Mouse (Mus musculus) embryonic fibroblast, embryonic 13.5 days (primary cell): ENCODE results near the gene Aire.

Experiments used
- CTCF ChIP-seq: IDR thresholded peaks from 2 replicates; pipeline ENCODE4 v1.5.1; 2011; ENCODE audit warnings: mild to moderate bottlenecking, control low read depth, low read length, moderate library complexity, borderline replicate concordance; ENCODE audit not compliant: insufficient read depth
- POLR2A ChIP-seq: IDR thresholded peaks from 2 replicates; pipeline ENCODE4 v1.6.1; 2011; ENCODE audit warnings: low read depth, mild to moderate bottlenecking, control low read depth, low read length, moderate library complexity

DNA sequence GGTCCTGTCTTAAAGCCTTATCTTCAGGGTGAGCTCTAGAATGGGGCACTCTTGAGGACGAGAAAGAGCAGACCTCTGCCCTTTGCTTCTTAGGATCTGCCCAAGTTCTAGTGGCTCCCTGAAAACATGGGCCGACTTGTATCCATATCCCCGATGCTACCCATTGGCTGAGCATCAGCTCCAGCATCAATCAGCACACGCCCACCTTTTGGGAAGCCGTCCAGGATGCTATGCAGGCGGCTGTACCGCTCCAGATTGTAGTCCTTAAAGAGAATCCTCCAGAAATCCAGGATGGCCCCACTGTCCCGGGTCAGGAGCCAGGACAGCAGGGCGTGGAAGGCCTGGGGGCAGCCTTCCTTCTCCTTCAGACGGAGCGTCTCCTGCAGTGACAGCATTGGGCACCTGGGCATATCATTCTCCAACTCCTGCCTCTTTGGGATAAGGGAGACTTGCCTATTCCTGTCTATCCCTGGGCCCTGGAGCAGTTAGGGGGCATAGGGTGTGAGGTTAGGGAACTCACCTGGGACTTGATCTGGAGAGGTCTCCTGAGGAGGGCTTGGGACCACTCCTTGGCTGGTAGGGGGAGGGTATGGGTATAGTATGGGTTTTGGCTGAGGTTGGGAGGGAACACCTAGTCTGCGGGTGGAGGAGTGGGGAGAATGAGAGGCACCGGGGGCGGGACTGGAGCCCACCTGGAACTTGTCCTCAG lies 559 bp downstream of the Aire start:
- TF ChIP-seq CTCF: no peak
- TF ChIP-seq POLR2A: no peak
